Mouse (Mus musculus) T-helper 2 cell (primary cell): ENCODE data around the gene Tescl.

Experiments
- in situ Hi-C: fragments of 300-600 bp; cut with MboI, MseI; formaldehyde crosslinking; loops from one replicate; pipeline ENCODE4 v1.15.1; 2025; ENCODE audit warnings: high pct_unique_total_duplicates

Tescl gene

GRCm38 (mm10) chr7:24300771-24301282 lies 32.9 kb downstream of the Tescl start, which contains the start of gene Zfp61:
Zfp61 (minus strand) TSS chr7:24301232.
- in situ Hi-C loops = no loop called here

- in situ Hi-C loops = loop anchor here (10.0 kb wide), 1 partner anchor 335 kb away; no protein-coding TSS in a partner anchor
These were observed 33.8 kb downstream of the Tescl start for GRCm38 (mm10) chr7:24299823-24300481.

GRCm38 (mm10) chr7:24298973-24299708 lies 34.6 kb downstream of the Tescl start:
- in situ Hi-C loops = loop anchor here (10.0 kb wide), 1 partner anchor 334 kb away; no protein-coding TSS in a partner anchor

- in situ Hi-C loops = loop anchor here (10.0 kb wide), 1 partner anchor 334 kb away; no protein-coding TSS in a partner anchor
These were observed 35.1 kb downstream of the Tescl start for GRCm38 (mm10) chr7:24298635-24298972.

GRCm38 (mm10) chr7:24297361-24298095 lies 36.2 kb downstream of the Tescl start:
- in situ Hi-C loops = loop anchor here (10.0 kb wide), 1 partner anchor 333 kb away; no protein-coding TSS in a partner anchor

- in situ Hi-C loops = loop anchor here (10.0 kb wide), 1 partner anchor 332 kb away; no protein-coding TSS in a partner anchor
These were observed 37.4 kb downstream of the Tescl start for GRCm38 (mm10) chr7:24296386-24296785.

GRCm38 (mm10) chr7:24295376-24295775 lies 38.4 kb downstream of the Tescl start:
- in situ Hi-C loops = loop anchor here (10.0 kb wide), 1 partner anchor 331 kb away; no protein-coding TSS in a partner anchor

- in situ Hi-C loops = loop anchor here (10.0 kb wide), 1 partner anchor 330 kb away; no protein-coding TSS in a partner anchor
These were observed 39.0 kb downstream of the Tescl start for GRCm38 (mm10) chr7:24294763-24295162.

GRCm38 (mm10) chr7:24293061-24293851 lies 40.5 kb downstream of the Tescl start:
- in situ Hi-C loops = loop anchor here (10.0 kb wide), 1 partner anchor 328 kb away; no protein-coding TSS in a partner anchor

GRCm38 (mm10) chr7:24291387-24292090 lies 42.2 kb downstream of the Tescl start:
- in situ Hi-C loops = loop anchor here (10.0 kb wide), 1 partner anchor 327 kb away; no protein-coding TSS in a partner anchor

- in situ Hi-C loops = loop anchor here (10.0 kb wide), 1 partner anchor 325 kb away; no protein-coding TSS in a partner anchor
These were observed 43.5 kb downstream of the Tescl start for GRCm38 (mm10) chr7:24290106-24290693.

GRCm38 (mm10) chr7:24288512-24288911 lies 45.2 kb downstream of the Tescl start:
- in situ Hi-C loops = loop anchor here (10.0 kb wide), 1 partner anchor 134 kb away; no protein-coding TSS in a partner anchor

GRCm38 (mm10) chr7:24287670-24288069 lies 46.1 kb downstream of the Tescl start:
- in situ Hi-C loops = loop anchor here (10.0 kb wide), 1 partner anchor 133 kb away; no protein-coding TSS in a partner anchor

GRCm38 (mm10) chr7:24286916-24287315 lies 46.8 kb downstream of the Tescl start:
- in situ Hi-C loops = loop anchor here (10.0 kb wide), 1 partner anchor 132 kb away; no protein-coding TSS in a partner anchor

GRCm38 (mm10) chr7:24286090-24286489 lies 47.6 kb downstream of the Tescl start:
- in situ Hi-C loops = loop anchor here (10.0 kb wide), 1 partner anchor 131 kb away; no protein-coding TSS in a partner anchor
